Comparison of ENCODE assay signal across 10 mouse cellular contexts in the genomic region with DNA sequence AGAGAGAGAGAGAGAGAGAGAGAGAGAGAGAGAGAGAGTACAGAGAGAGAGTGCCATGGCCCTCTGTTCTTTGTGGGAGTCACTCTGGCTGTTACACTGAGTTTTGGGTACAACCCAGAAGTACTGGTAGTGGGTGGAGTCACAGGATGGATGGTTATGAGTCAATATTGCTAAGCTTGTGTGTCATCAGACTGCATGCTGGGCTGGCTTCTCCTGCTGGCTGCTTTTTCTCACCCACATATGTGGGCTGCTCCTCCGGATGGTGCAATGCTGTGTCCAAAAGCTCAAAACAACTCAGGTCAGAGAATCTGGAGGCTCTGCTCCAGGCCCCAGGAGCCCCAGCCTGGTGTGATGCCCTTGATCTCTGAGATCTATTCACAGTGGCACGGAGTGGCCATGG.
DNase-seq lines count a peak whose midpoint lies in the region; ATAC-seq and TF ChIP-seq lines count a peak whose summit lies in the region.
"Had no signal": no experiment of that assay in that cellular context is flagged by ENCODE, and none has a peak within 500 bp of the region (broad histone marks: within the 10 kb centered on the region; RNA-seq: fewer than 3 reads in every experiment).

No protein-coding gene starts in this region.

- H3K79me2 ChIP-seq in C2C12 (ENCODE audit: control insufficient read depth, insufficient read depth) = peaks cover 90% of the 10 kb centered on the region

- no peak overlapping the region for H3K4me3 ChIP-seq in C2C12 (ENCODE audit: insufficient read depth, poor library complexity, severe bottlenecking)
- no peak overlapping the region for H3K4me3 ChIP-seq in stomach, embryonic 16.5 days (replicated peaks; ENCODE audit: low read length)
- no peak overlapping the region for H3K4me3 ChIP-seq in midbrain, embryonic 11.5 days (ENCODE audit: low read depth, low read length)
- H3K4me3 ChIP-seq: heart, embryonic 15.5 days had no signal

- no peaks in the 10 kb centered on the region for H3K9me3 ChIP-seq in stomach, embryonic 16.5 days (replicated peaks; ENCODE audit: control insufficient read depth, low read length)
- H3K9me3 ChIP-seq in midbrain, embryonic 11.5 days (ENCODE audit: control insufficient read depth, low read length) = no peaks in the 10 kb centered on the region
- H3K9me3 ChIP-seq: heart, embryonic 15.5 days had no signal

- WGBS in stomach, embryonic 16.5 days = 71% methylated on average over 2 of the region's 2 CpGs
- 94% methylated on average over 2 of the region's 2 CpGs for WGBS in midbrain, embryonic 11.5 days

- no peak overlapping the region for H3K4me2 ChIP-seq in stomach, embryonic 16.5 days (ENCODE audit: low read depth, low read length)
- H3K4me2 ChIP-seq in midbrain, embryonic 11.5 days = no peak overlapping the region
- H3K4me2 ChIP-seq: heart, embryonic 15.5 days had no signal

- TF ChIP-seq CTCF in C2C12 (IDR thresholded peaks at IDR 0.05; ENCODE audit: control insufficient read depth, insufficient read depth, insufficient read length) = no peak

- peaks cover 39% of the 10 kb centered on the region for H3K79me3 ChIP-seq in C2C12 (ENCODE audit: low read depth)

- peak overlapping the region; percentile 39 for H3ac ChIP-seq in C2C12 (ENCODE audit: control insufficient read depth, insufficient read length, low read depth)

- H3K9ac ChIP-seq in stomach, embryonic 16.5 days (ENCODE audit: low read length) = no peak overlapping the region
- no peak overlapping the region for H3K9ac ChIP-seq in midbrain, embryonic 11.5 days (ENCODE audit: low read length)
- H3K9ac ChIP-seq: heart, embryonic 15.5 days had no signal

- no peak for DNase-seq in frontal cortex, postnatal 14 days (ENCODE audit: low spot score in 2 of 2)
- DNase-seq in cerebellum, adult 11-12 months = peak; percentile 71
- peak; percentile 41 to 80 for DNase-seq in left cerebral cortex, postnatal 14 days (ENCODE audit: low spot score in 2 of 2)
- DNase-seq in thymus, adult 18-20 months = no peak
- DNase-seq in midbrain, embryonic 11.5 days (ENCODE audit: low spot score, missing footprints) = no peak

- peak overlapping the region; percentile 56; the same call in 1 of the 2 replicates for H3K27ac ChIP-seq in stomach, embryonic 16.5 days (ENCODE audit: low read length)
- H3K27ac ChIP-seq in midbrain, embryonic 11.5 days (ENCODE audit: low read depth, low read length) = no peak overlapping the region
- H3K27ac ChIP-seq: heart, embryonic 15.5 days had no signal

- intact Hi-C loops in left cerebral cortex, postnatal 14 days (cut with DNase I) = no loop called here

- ATAC-seq in frontal cortex, adult (ENCODE audit: low TSS enrichment) = peak; percentile 95
- peak; percentile 27; the same call in 1 of the 2 replicates for ATAC-seq in stomach, embryonic 16.5 days (ENCODE audit: insufficient read depth, low FRiP score)
- no peak for ATAC-seq in midbrain, embryonic 11.5 days (ENCODE audit: low FRiP score)

- no peaks in the 10 kb centered on the region for H3K27me3 ChIP-seq in C2C12 (ENCODE audit: control insufficient read depth, insufficient read depth, insufficient read length)
- H3K27me3 ChIP-seq in stomach, embryonic 16.5 days (ENCODE audit: control insufficient read depth, insufficient read depth, low read length) = no peaks in the 10 kb centered on the region
- H3K27me3 ChIP-seq in midbrain, embryonic 11.5 days (ENCODE audit: control insufficient read depth, insufficient read depth, low read length) = no peaks in the 10 kb centered on the region
- H3K27me3 ChIP-seq: heart, embryonic 15.5 days had no signal

- no peaks in the 10 kb centered on the region for H3K36me3 ChIP-seq in C2C12 (ENCODE audit: control insufficient read depth, insufficient read depth)
- H3K36me3 ChIP-seq in stomach, embryonic 16.5 days (ENCODE audit: control insufficient read depth, insufficient read depth, low read length) = peaks cover 4% of the 10 kb centered on the region; the same call in 1 of the 2 replicates
- no peaks in the 10 kb centered on the region for H3K36me3 ChIP-seq in midbrain, embryonic 11.5 days (ENCODE audit: control insufficient read depth, insufficient read depth, low read length)
- H3K36me3 ChIP-seq: G1E; heart, embryonic 15.5 days had no signal

- H3K4me1 ChIP-seq in stomach, embryonic 16.5 days (ENCODE audit: control insufficient read depth, insufficient read depth, low read length) = peaks cover 50% of the 10 kb centered on the region
- H3K4me1 ChIP-seq in midbrain, embryonic 11.5 days (ENCODE audit: control insufficient read depth, insufficient read depth, low read length) = peaks cover 8% of the 10 kb centered on the region

TF ChIP-seq in C2C12, 6 proteins besides CTCF, POLR2A, EP300 and RAD21:
- no peak for TF ChIP-seq MYOD1 (IDR thresholded peaks at IDR 0.05; ENCODE audit: control insufficient read depth, insufficient read length, low read depth)
- peak; percentile 42 for TF ChIP-seq MAX (IDR thresholded peaks at IDR 0.05)
- no peak for TF ChIP-seq MYOG (IDR thresholded peaks at IDR 0.05; ENCODE audit: control insufficient read depth, extremely low read depth, insufficient read length)
- peak; percentile 90 for TF ChIP-seq CEBPB (IDR thresholded peaks at IDR 0.05; ENCODE audit: low read depth)
- peak; percentile 29 for TF ChIP-seq FOSL1 (IDR thresholded peaks at IDR 0.05; ENCODE audit: insufficient read depth, low read length, poor library complexity, severe bottlenecking)
- TF ChIP-seq USF1 (IDR thresholded peaks at IDR 0.05; ENCODE audit: low read depth) = no peak

Comparison
In these comparisons a context has a peak if more than half of its experiments do, and no peak if none do; other contexts are left out.
1. DNase-seq: peak in cerebellum, adult 11-12 months (single experiment) and left cerebral cortex, postnatal 14 days (2 of 2); none in frontal cortex, postnatal 14 days (0 of 2), thymus, adult 18-20 months (0 of 2) and midbrain, embryonic 11.5 days (single experiment).